Mouse (Mus musculus) adrenal gland, postnatal 4 days (tissue): ENCODE results near the gene Notch3. TPM values are rescaled to one million over a fixed set of nuclear protein-coding genes. Genes with fewer than 3 reads are reported as not detected.

Source experiments
- DNase-seq, 2 experiments: peaks; one replicate each; pipeline ENCODE4 v3.0.0; 2021 to 2022; ENCODE audit warnings: low spot score in 2 of 2, mixed read lengths in 2 of 2
- total RNA-seq, 2 experiments: library from RNA; stranded (reverse); gene quantifications; 2 replicates each; pipeline ENCODE4 v1.2.3; 2021

Notch3 gene
- total RNA-seq, 2 experiments from 2014 or later = 24.4 to 26.7 TPM

DNA sequence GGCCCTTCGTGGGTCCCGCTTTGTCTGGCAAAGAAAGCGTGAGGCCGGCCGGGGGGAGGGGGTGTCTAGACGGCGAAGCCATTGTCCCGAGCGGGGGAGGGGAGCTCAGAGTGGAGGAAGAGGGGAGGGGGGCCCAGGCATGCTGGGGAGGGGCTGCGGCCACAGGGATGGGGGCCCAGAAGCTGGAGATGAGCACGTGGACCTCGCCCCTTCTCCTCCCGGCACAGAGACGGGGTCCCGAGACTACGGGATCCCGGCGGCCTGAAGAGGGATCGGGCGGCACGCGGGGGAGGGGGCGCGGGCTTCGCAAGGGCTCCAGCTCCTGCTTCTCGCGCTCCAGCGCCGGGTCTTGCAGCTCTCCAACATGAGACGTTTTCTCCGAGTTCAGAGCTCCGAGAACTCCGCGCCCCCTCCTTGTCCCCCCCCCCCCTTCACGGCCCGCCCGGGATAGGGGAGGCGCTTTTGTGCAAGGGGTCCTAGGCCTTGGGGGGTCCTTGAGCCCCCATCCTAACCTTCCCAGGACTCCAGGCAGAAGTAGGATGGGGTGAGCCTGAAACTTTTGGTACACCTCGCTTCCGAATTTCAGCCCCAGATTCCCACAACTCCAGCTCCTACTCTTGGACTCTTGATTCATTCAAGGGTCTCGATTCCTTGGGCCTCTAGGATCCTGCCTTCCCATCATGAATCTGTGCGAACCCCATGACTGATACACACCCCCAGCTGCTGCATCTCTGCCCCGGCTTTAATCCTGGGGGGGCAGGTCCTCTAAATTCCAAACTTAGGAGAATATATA lies 653 bp downstream of the Notch3 start:
- no peak for DNase-seq

DNA sequence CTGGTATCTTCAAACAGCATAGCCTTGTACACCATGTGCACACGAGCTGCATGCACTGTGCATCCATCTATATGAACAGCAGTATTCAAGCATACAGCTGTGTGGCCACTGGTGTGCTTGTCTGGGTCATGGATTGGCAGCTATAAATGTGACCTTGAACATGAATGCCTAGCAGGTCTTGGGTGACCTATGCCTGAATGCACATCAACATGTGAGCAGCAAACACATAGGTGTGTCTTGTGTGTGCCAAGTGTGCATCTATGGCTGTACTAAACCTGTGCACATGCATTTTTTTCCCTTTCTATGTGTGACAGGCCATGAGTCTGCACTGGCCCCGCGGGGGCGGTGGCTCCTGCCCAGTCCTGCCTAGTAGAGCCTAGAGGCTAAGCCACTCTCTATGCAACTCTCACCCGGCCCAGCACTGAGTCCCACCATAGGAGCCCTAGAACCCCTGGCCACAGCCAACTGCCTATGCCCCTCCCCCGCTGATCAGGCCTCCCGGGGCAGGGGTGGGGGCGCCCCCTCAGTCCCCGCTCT lies 1.3 kb downstream of the Notch3 start:
- no peak for DNase-seq

DNA sequence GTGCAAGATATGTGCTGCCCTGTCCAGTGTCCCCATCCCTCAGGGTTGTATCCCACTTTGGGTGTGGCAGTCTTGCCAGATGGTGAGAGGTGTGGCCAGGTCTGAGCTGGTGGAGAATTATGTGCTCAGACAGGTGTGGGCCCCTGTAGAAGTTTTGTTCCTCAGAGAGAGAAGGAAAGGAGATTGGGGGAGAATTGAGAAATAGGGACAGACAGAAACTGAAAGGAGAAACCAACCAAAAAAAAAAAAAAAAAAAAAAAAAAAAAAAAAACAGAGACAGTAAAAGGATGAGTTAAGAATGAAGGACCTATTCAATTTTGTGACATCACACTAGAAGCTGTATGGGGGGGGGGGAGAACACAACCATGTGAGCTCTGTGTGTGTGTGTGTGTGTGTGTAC lies 1.9 kb downstream of the Notch3 start:
- no peak for DNase-seq

DNA sequence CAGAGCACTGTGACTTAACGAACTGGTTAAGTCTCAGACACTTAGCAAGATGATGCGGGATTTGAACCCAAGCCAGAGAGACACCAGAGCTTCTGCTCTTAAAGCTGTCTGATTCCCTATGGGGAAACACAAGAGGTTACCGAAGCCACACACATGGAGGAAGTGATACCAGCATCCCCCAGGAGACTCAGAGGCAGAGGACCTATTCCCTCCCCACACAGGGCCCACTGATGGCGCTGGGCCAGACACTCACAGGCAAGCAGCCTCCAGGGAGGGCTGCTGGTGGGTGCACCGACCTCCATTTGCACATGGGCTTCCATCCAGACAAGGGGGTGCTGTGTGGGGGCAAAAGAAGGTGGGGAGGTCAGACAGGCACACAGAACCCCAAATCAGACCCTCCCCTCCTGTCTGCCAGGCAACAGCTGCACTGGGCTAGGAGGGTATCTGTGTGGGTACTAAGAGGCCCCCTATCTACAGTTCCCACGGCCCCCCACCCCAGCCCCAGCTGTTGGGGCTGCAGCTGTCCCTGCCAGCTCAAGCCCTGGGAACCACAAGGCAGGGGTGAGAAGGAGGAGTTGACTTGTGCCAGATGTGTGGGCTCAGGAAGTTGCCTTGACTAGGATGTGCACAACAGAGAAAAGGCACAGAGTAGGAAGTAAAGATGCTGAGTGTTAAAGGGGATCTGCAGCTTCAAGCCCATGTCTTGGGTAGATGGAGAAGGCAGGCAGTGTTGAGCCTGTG lies 2.6 kb downstream of the Notch3 start:
- DNase-seq = no peak

DNA sequence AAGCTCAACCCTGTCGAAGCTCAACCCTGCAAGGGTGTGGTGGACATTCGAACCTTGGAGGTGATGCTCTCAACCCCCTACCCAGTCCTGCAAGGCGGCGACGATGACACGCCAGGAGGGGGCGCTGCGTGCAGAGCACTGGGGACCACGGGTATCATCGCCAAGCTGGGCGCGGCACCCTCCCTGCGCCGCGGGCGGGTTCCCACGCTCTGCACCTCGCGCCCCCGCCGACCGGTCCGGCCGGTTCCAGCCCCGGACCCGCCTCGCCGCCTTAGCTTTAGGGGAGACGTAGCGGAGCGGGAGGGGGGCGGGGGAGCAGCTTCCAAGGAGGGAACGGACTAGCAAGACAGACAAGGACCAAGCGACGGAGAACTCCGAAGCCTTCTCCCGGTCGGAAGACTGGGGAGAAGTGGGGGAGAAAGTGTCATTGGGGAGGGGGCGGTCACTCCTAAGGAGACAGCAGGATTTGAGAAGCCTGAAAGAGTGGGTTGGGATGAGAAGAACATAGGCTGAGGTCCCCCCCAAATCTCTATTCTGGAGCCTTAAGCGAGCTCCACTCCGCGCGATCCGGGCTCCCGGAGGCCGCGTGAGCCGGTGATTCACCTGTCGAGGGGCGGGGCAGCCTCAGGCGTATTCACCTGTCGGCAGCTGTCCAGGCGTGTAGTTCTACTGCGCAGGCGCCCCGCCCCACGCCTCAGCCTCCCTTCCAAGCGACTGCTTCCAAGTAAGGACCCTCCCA lies 4.4 kb downstream of the Notch3 start:
- DNase-seq = no peak

DNA sequence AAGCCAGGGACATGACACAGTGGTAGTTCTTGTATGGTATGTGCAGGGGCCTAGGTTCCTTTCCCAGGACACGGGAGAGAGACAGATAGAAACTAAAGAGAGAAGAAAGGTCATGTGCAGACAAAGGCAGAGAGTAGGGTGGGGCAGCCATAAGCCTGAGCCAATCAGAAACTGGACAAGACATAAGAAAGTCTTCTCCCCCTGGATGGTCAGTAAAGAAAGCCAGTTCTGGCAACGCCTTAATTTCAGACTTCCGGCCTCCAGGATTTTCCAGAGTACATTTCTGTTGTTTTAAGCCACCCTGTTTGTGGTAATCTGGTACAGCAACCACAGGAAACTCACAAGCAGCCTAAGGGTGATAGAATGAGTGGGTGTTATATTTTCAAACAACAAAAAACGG lies 5.8 kb downstream of the Notch3 start:
- no peak for DNase-seq

DNA sequence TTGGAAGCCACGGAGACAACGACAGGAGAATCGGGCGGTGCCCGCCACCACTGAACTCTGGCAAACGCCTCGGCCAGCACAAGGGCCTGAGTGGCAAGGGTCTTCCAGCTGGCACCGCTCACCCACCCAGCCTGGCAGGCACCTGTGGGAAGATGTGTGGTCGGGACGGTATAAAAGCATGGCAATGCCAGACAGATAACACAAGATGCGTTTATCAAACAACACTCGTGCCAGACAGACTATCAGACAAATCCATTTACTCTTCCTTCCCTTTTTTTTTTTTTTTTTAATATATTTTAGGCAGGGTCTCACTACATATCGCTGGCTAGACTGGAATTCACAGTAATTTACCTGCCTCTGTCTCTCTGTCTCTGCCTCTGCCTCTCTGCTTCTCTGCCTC lies 7.8 kb downstream of the Notch3 start:
- DNase-seq = no peak

DNA sequence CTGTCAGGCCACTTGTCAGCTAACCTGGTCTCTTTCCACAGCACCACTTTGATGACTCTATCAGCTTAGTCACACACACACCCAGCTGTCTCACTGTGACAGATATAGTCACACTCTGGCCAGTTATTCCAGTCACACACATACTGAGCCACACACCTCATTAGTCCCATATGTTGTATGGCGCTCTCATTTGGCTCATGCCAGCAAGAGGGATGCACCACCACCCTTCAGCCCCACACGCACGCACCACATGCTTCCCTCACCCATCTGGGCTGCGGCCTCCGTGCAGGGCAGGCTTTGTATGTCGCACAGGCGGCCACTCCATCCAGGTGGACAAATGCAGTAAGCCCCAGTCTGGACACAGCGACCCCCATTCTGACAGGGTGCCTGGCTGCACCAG lies 19.9 kb downstream of the Notch3 start:
- no peak for DNase-seq

DNA sequence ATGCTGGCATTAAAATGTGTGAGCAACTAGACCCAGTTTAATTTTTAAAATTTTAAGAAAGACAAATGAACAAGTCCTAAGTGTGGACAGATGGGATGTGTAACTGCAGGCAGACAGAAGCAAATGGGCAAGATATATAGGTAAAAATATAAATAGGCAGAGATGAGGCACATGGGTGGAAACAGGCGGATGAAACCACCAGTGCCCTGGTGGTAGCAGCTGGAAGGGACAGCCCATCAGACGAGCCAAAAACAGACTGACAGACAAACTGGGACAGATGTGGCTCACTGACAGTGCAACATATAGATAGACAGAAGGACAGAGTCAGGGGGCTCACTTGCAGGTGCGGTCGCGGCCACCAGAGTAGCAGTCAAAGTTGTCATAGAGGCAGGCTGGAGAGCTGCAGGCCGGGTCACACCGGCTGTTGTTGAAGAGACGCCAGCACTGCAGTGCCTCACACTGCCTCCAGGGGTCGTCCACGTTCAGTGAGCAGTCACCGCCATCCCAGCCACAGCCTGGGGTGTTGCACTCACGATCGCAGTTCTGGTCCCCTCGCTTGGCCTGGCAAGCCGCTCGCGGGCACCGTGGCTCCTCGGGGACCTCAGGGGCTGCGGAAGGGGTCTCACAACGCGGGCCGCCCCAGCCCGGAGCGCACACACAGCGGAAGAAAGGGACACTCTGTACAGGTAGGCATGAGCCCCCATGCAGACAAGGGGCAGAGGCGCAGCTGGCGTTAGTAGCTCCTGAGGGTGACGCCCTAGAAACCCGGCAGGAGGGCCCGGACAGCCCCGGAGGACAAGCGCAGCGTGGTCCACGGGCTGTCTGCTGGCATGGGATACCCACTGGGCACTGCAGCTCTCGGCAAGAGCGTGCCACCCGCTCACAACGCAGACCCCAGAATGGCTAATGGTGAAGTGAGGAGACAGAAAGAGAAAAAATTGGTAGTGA lies 23.5 kb downstream of the Notch3 start:
- peak; percentile 80 to 82 for DNase-seq

DNA sequence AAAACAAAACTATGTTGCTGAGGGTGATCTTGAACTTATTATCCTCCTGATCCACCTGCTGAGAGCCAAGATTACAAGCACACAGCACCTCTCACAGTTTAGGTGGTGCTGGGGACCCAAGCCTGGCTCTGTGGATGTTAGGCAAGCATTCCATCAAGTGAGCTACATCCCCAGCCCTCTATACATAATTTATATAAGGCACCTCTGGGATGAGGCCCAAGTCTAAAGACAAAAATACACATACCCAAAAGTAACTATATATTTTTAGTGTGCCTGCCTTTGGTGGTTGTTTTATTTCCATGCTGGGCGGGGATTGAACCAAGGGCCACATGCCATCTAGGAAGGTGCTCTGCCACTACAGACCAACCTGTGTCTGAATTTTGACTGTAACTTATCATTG lies 24.4 kb downstream of the Notch3 start:
- no peak for DNase-seq

DNA sequence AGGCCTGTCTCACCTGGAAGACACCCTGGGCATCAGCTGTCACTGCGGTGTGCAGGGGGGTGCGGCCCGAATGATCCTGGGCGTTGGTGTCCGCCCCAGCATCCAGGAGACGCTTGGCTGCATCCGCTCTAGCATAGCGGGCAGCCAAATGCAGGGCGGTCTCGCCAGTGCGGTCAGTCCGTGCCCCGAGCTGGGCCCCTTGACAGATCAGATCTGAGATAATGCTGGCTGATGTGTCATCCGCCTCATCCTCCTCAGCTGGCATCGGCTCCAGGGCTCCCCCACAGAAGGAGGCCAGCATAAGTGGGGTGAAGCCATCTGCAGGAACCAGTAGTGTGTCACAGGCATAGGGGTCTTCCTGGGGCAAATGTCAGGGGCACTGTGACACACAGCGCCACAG lies 33.3 kb downstream of the Notch3 start:
- no peak for DNase-seq

DNA sequence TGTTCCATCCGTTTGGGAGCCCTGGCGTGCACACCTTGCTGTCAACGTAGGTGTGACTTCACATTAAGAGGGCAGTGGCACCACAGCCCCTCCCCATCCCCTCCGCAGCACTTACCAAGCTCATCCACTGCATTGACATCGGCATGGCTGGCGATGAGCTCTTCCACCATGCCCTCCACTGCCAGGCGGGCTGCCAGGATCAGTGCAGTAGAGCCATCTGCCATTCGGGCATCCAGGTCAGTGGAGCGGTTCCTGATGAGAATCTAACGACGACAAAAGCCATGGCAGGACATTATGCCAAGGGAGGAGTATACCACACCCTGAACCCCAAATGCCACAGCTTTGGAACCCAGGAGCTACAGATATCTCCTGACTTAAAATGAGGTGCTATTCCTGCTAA lies 34.6 kb downstream of the Notch3 start:
- no peak for DNase-seq

DNA sequence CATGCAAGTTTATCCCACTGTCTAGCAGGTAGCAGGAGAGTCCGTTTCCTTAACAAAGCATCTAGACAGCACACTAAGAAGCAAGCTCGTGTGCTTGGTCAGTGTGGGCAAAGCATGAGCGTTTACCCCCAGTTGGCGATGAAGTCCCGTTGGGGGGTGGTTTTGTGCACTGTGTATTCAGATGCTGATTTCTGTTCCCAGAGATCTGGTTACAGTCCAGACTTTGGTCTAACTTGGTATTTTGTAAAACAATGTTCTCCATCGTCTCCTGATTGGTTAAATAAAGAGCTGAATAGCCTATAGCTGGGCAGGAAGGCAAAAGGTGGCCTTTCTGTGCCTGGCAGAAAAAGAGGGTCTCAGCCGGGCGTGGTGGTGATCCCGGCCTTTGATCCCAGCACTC lies 36.1 kb downstream of the Notch3 start:
- no peak for DNase-seq

DNA sequence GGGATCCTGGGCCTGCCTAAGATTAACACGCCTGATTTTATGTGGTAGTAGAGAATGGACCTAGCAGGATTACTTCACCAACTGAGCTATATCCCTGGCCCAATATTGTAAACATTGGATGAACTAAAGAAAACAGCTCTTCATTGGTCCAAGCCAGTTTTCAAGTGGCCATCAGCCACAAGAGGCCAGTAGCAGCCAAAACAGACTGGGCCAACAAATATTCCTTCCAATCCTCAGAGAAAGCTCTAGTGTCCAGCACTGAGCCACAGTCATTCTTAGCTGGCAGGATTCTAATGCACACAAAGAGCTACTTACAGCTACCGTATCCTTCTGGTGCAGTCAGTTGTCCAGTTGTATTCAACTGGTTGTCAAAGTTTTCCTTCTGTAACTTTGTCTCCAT lies 39.5 kb downstream of the Notch3 start:
- DNase-seq = no peak

DNA sequence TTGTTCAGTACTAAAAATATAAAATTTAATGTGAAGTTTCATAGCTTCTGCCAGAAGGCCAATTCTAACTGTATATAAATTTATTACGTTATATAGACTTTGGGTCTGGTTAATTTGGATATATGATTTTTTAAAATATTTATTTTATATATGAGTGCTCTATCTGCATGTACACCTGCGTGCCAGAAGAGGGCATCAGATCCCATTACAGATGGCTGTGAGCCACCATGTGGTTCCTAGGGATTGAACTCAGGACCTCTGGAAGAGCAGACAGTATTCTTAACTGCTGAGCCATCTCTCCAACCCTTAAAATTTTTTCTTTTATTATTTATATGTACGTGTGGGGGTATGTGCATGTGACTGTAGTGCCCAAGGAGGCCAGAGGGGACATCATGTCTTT lies 41.2 kb downstream of the Notch3 start:
- no peak for DNase-seq

DNA sequence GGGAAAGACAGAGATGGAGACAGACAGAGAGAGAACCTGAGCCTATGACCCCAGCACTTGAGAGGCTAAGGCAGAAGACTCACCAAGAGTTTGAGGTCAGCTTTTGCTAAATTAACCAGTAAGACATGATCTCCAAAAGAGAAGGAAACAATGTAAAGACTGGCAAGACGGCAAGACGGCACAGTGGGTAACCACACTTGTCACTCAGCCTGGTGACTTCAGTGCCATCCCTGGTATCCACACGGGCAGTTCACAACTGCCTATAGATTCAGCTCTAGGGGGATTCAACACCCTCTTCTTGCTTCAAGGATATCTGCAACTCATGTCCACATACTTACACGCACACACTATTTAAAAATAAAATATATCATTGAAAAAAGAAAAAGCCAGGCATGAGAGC lies 43.1 kb downstream of the Notch3 start:
- DNase-seq = no peak

DNA sequence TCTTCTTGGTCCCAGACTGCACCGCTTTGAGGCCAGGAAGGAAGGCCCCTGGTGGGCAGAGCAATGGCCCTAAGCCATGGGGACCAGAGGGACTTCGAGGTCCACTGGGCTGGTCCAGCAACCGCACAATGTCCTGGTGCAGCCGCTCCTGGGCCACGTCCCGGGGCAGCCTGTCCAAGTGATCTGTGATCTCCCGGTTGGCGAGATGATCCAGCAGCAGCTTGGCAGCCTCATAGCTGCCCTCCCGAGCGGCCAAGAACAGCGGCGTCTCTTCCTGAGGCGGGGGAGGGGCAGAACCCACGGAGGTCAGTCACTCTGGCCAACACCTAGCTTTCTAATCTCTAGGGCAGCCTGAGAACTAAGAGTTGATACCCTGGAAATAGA lies 44.1 kb downstream of the Notch3 start:
- no peak for DNase-seq

DNA sequence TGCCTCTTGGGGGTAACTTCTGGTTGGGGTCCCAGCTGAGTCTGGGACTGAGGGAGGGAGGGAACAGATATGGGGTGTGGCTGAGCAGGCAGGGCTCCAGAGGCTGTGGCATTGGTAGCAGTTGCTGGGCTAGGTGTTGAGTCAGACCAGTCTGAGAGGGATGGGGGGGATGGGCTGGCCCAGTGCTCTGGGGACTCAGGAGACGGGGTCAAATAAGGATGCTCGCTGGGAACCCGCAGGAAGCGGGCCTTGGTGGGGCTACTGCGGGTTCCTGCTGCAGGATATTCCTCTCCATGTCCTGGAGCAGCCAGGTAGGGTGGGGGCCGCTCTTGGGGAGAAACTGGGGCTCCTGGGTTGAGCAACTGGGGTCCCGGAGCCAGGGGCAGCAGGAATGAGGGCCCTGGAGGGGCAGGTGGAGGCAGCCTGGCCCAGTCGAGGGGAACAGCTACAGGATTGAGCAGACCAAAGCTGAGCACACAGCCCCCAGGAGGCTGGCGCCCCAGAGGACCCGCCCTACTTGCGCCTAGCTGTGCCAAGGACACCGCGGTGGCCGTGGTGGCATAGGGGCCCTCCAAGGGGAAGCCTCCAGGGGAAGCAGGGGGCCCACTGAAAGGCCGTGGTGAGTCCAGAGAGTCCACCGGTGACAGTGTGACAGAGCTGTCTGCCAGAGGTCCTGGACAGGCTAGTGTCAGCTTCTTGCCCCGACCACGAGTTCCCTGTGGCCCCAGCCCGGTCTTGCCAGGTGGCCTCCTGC lies 44.6 kb downstream of the Notch3 start:
- no peak for DNase-seq

DNA sequence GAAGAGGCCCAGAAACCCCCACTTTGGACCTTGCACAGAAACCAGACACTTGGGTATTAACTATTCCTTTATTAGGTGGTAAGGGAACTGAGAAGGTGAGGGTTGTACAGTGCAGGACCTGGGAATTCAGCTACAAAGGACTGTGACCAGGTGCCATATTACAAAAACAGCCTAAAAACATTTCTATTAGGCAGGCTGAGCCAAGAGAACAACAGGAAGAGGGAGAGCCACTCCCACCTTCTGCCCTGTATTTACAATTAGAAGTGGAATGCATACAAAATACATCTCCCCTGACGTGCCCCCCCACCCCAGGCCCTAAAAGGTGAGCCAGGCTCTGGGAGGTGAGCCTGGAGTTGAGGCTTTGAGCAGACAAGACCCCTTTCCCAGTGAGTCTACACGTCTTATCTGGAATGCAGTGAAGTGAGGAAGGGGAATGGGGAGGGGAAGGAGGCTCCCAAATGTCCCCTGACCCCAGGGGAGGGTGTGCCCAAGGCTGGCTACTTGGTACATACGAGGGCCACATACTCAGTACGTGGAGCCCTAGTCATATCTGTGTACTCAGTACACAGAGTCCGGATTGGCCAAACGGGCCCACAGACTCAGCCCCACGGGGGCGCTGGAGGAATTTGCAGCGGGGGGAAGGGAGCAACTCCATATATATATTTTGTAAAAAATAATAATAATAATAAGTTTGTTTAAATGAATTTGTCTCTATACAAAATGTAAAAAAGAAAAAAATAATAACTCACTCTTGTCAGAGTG lies 45.7 kb downstream of the Notch3 start:
- DNase-seq = no peak
